Mouse (Mus musculus) T-helper 1 cell (primary cell): ENCODE results near the gene Hgfac.

Experiments used
- in situ Hi-C: fragments of 300-600 bp; cut with MboI, MseI; formaldehyde crosslinking; loops from one replicate; pipeline ENCODE4 v1.15.1; 2025; ENCODE audit warnings: high pct_unique_total_duplicates

Gene Hgfac

GRCm38 (mm10) chr5:35037438-35037837 is 3.9 kb upstream of the Hgfac start:
- in situ Hi-C loops, result no loop called here

DNA sequence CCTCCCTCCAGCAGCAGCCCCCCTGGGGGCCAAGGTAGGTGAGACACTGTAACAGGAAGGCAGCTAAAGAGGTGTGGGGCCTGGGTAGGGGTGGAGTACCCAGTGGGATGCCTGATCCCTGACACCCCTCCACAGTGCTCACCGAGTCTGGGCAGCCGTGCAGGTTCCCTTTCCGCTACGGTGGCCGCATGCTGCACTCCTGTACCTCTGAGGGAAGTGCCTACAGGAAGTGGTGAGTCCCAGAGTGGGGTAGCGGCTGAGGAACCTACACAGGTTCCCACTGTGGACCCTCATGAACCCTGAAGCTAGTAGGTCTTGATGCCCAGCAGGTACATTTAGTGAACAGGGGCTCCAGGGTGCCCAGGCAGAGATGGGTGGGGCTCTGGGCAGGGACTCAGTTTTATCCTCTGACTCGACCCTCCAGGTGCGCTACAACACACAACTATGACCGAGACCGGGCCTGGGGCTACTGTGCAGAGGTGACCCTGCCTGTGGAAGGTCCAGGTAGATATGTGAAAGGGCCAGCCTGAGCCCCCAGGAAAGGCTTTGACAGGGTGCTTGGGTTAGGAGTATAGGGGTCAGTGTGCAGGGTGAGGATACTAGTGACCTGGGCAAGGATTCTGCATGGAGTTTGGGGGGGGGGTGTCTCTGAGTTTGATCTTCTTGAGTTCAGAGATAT is 1.3 kb downstream of the Hgfac start:
- in situ Hi-C loops, result loop anchor here (5.0 kb wide), 2 partner anchors 55 to 125 kb away; no protein-coding TSS in a partner anchor

DNA sequence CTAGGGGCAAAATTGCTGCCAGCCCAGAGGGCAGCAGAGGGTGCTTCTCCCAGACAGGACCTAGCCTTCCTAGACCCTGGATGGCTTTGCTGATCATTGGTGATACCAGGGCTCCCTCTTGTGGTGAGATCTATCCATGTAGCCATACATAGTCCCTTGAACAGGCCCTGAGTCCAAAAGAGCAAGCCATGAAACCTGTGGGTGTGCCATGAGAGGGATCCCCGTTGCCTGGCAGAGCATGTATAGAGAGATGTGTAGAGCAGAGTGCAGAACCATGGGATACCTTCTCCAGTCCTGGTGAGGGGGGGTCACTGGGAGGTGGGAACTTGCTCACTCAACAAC is 1.8 kb downstream of the Hgfac start:
- in situ Hi-C loops, result loop anchor here (5.0 kb wide), 2 partner anchors 56 to 126 kb away; no protein-coding TSS in a partner anchor

GRCm38 (mm10) chr5:35050541-35050940 is 9.2 kb downstream of the Hgfac start:
- in situ Hi-C loops, result no loop called here

- in situ Hi-C loops, result no loop called here
These were observed 13.3 kb downstream of the Hgfac start for GRCm38 (mm10) chr5:35054628-35055027.

GRCm38 (mm10) chr5:35055076-35055475 is 13.8 kb downstream of the Hgfac start:
- in situ Hi-C loops, result no loop called here

DNA sequence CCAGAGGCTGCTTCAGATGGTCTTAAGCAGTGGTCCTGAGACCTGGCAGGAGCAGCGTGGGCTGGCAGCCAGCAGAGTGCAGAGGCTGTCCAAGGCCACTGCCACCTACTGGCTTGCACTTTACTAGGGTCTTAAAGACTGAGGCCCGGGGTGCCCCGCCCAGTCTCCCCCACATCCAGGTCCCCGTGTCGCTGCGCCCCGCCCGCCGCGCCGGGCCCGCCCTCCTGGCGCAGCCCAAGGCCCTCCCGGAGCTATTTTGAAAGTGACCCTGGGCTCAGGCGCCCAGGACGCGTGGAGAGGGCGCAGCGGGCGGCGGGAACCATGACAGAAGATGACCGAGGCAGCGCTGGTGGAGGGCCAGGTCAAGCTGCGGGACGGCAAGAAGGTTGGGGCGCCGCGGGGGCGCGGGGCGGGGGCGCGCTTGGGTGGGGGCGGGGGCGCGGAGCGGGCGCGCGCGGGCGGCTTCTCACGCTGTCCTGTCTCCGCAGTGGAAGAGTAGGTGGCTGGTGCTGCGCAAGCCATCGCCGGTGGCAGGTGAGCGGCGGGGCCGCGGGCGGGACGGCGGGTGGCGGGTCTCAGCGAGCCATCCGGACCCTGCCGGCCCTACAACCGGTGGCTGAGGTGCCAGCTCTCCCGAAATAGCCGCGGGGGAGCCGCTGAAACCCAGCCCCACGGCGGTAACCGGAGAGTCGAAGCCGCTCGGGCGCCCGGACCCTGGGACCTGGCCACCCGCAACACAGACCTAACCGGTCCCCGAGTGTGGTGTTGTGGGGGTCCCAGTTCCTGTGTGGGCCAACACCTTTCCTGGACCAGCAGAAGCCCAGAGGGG is 15.5 kb downstream of the Hgfac start, which contains the start of gene Dok7:
TSS of gene Dok7 (plus strand) at position 163 of the 829 bp plus-strand sequence.
- in situ Hi-C loops, result no loop called here

DNA sequence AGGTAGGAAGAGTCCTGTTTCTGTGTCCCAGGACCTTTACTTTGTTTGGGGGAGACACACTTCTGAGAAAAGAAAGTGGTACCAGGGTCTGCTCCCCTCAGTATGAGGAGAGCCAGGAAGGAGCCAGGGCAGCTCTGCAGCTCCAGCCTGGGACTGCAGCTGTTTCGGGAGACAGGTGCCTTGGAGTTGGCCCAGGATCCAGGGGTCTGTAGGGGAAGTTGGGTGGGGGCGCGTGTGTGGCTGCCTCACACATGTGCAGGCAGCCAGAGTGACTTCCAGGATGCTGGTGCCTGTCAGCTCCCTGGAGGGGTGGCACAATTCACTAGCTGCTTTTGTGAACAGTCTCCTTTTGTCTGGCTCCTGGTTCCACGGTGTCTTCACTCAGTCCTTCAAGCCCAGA is 16.3 kb downstream of the Hgfac start:
- in situ Hi-C loops, result no loop called here

GRCm38 (mm10) chr5:35058216-35058615 is 16.9 kb downstream of the Hgfac start:
- in situ Hi-C loops, result no loop called here

DNA sequence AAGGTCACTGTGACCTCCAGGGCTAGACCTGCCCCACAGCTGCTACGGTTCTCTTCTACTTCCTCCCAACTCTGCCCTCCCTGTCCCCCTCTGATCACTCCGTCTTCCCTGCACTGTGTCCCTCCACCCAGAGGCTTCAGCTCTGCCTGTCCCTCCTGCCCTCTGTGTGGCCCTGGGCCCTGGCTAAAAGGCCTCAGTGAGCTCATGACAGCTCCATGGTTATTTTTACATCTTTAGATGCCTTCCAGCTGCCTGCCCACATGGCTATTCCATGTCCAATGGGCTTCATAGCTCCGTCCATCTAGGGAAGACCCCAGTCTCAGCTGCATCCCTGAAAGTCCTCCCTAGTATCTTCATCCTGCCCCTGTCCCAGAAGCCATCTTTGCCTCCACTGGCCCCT is 18.8 kb downstream of the Hgfac start:
- in situ Hi-C loops, result no loop called here

DNA sequence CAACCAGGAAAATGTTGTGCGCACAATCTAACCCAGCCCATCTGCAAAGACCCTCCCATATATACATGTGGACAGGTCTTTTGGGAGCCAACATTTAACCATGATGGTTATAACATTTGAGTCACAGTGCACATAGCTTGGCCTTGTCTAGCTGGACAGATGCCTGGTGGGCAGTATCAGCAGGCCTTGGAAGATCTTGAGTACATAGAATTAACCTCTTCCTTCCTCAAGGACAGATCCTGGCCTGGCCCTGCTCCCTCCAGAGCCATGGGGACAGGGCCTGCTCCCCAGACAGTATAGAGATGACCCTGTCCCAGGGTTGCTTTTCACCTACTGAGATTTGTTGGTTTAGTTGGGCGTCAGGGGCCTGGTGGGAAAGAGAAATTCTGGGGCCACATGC is 28.5 kb downstream of the Hgfac start:
- in situ Hi-C loops, result no loop called here

DNA sequence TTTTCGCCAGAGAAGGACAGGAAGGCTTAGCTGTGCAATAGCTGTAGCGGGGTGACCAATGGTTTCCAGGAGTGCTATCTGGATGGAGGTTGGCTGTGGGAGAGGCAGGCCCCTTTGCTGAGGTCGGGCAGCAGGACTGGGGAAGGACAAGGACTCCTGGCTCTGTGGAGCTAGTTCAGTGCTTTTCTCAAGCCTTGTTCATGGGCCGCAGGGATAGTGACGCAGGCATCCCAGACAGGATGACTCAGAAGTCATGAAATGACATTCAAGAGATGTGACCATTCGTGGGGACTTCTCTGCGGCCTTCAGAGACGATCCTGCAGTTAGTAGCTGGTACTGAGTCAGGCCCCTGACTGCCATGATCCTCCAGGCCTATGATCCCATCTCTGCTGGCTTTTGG is 29.0 kb downstream of the Hgfac start:
- in situ Hi-C loops, result no loop called here

DNA sequence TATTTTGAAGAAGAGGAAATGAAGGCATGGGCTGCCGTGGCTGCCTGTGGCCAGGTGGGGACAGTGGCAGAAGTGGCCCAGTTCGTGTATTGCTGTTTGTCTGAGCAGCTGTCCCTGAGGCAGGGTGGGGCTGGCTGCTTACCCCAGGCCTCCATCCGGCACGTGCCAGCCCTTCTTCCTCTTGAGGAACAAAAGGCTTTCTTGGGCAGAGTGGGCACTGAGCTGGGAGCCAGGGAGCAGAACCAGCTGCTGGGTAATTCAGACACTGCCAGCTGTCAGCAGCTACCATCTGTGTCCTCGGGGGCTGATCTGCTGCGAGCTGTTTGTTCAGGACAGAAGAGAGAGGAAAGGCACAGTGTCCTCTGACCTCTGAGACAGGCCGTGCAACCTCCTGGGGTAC is 29.6 kb downstream of the Hgfac start:
- in situ Hi-C loops, result no loop called here

DNA sequence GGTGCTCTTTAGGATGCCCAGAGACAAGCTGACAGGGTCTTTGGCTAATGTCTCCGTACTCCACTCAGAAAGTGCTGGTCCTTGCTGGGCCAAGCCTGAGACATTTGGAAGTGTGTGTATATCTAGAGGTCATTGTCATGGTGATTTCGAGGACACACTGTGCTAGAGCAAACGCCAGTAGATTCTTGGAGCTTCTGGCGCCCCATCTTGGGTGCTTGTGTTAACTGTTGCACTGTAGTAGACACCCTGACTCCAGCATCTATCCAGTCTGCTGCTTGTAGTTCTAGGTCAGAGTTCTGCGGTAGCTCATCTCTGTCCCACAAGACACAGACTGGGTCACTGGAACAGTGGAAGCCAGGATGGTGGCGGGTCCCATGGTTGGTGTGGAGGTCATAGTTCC is 30.5 kb downstream of the Hgfac start:
- in situ Hi-C loops, result no loop called here

GRCm38 (mm10) chr5:35073235-35073634 is 31.9 kb downstream of the Hgfac start:
- in situ Hi-C loops, result no loop called here

DNA sequence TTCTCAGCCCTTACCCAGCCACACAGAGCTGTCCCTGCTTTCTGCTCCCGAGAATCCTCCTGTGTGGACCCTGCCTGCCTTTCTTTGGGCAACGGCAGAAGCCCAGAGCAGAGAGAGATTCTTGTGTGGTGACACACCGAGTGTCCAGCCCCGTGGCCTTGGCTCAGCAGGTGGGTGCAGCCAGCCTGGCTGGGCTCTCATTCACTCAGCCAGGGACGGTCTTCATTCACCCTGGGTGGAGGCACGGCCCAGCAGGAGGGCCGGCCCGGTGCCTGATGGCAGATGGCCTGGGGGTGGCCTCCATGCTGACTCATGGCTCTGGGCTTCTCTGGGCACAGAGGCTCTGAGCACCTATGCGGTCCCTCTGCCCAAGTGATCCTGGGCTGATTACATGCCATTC is 32.7 kb downstream of the Hgfac start:
- in situ Hi-C loops, result no loop called here

DNA sequence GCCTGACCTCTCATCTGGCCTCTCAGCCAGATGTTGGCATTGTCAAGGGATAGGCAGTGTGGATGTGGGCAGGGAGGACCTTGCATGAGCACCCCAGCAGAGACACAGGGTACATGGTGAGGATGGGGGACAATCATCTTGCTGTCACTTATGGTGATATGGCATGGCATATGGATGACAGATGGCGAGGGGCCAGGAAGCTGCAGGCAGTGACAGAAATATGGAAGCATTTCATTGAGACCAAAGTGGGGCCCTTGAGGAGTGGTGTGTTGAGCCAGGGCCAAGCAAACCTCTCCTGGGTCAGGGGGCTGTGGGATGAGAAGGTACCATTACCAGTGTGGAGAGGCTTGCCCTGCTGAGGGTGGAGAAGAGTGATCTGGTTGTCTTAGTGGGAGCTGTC is 35.1 kb downstream of the Hgfac start:
- in situ Hi-C loops, result no loop called here

DNA sequence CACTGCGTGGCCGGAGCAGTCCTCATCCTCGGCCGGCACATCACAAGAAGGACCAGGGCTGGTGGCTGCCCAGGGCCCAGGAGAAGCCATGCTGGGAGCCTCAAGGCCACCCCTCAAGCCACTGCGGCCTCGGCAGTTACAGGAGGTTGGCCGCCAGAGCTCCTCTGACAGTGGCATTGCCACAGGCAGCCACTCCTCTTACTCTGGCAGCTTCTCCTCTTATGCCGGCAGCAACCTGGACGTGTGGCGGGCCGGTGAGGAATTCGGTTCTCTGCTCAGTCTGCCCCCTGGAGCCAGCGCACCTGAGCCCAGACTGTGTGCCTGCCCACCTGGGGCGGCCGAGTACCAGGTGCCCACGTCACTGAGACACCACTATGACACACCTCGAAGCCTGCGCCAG is 37.8 kb downstream of the Hgfac start:
- in situ Hi-C loops, result no loop called here

GRCm38 (mm10) chr5:35084913-35085312 is 43.6 kb downstream of the Hgfac start:
- in situ Hi-C loops, result no loop called here

GRCm38 (mm10) chr5:35088785-35089613 is 47.7 kb downstream of the Hgfac start:
- in situ Hi-C loops, result no loop called here

GRCm38 (mm10) chr5:35089614-35089963 is 48.3 kb downstream of the Hgfac start:
- in situ Hi-C loops, result no loop called here

GRCm38 (mm10) chr5:35091636-35092035 is 50.3 kb downstream of the Hgfac start:
- in situ Hi-C loops, result no loop called here
